Mouse (Mus musculus) naive thymus-derived CD4-positive, alpha-beta T cell, adult 5 months (primary cell): ENCODE measurements around the gene Slc38a4. TPM values are rescaled to one million over a fixed set of nuclear protein-coding genes. Genes with fewer than 3 reads are reported as not detected.

ENCODE experiments used
- polyA plus RNA-seq: library from polyadenylated mRNA; unstranded; fragments of 100-300 nt; shearing (Covaris generic); gene quantifications from one replicate; pipeline ENCODE4 v1.2.1, GENCODE M21; 2017

Slc38a4 gene
- not detected for polyA plus RNA-seq

DNA sequence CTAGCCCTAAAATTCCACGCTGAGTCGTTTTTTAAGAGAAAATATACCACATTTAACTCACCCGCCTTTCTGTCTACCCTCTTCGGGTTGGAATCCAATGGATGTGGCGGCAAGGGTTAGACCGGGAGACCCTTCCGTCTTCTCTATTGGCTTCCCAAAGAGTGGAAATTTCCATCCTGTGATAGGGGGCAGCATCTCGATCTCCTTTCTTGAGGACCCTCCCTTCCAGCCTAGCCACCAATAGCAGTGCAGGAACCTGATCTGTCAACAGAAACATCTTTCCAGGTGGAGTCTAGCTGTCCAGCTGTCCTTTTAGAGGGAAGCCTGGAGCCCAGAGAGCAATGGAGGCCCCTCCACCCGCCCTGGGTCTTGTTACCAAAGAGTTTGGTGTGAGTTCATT is at the start of gene Slc38a4:
Gene Slc38a4 (minus strand): TSS at position 163 of the 400 bp plus-strand sequence.

Other genes with a start within 250 kb of the Slc38a4 start
- gene Pced1b, start 191.2 kb upstream of the Slc38a4 start, polyA plus RNA-seq: 57.3 TPM
- 43.0 TPM for gene Amigo2, start 191.3 kb upstream of the Slc38a4 start, polyA plus RNA-seq